Mouse (Mus musculus) right cerebral cortex, postnatal 14 days (tissue): ENCODE data around the gene Rbmx.

ENCODE experiments used
- DNase-seq: peaks from one replicate; pipeline ENCODE4 v3.0.0; 2022

Gene Rbmx

DNA sequence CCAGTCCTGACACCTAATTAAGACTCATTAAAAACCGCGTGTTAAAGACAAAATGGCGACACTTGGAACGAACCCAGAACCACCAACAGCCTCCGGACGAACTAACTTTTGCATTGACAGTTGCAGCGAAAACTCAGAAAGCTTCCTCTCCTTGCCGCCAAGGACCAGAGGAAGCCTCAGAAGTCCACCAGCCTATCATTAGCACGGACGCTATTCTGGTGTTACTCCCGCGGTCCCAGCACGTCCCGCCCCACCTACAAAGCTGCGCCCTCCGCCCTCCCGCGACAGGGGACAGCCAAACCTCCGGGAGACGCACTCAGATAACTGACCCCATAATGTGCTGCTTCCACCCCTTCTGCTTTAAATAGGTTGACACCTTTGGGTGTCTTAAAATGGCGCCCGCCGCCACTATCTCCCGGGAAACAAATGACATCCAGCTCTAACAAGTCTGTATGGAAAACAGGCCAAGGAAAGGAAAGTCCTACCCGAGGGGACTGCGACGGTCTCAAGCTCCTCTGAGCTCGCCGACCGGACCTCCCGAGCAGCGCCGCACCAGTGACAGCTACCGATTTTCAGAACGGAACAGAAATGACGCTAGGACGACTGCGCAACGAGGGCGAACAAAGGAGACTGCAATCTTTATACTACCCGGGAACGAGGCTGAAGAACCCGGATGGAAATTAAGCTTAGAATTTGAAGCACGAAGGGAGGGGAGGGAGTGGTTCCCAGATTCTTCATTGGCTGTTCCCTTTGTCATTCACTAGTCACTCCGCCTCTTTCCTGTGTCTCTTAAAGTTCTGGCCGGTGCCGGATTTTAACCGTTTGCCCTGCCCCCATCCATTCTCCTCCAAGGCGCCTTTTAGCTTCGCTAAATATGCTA is at the start of gene Rbmx:
TSS of gene Rbmx (minus strand) at position 670 of the 880 bp plus-strand sequence.
- DNase-seq: peak; percentile 67

DNA sequence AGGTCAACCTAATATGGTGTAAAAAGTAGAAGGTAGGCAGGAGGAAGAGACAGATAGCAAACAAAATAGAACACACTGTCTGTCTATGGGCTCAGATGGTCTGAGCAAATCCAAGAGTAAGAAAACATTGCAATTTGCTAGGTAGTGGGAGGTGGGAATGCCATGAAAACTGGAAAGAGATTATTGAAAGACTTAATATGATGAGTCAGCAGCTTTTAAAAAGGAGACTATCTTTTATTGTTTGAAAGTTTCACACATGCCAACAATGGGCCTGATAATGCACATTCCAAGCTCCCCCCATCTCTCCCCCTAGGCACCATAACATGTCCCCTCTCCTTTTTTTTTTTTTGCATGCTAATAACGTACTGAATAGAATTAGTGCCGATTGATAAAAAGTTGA is 41.1 kb upstream of the Rbmx start:
- no peak for DNase-seq

DNA sequence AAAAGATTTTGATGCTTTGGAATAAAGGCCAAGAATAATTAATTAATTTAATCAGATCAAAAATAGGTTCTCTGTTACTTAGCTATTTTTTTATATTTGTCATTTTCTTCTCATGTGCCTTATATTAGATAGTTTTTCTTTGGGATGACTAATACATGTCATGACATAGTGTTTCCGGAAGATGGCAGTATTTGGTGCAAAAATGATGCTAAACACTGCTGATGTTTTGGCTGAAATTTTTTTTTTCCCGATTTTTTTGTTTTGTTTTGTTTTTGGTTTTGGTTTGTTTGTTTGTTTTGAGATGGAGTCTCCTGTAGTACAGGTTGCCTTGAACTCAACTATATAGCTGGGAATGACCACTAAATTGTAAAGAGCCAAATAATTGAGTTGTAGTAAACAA is 38.8 kb upstream of the Rbmx start:
- no peak for DNase-seq

DNA sequence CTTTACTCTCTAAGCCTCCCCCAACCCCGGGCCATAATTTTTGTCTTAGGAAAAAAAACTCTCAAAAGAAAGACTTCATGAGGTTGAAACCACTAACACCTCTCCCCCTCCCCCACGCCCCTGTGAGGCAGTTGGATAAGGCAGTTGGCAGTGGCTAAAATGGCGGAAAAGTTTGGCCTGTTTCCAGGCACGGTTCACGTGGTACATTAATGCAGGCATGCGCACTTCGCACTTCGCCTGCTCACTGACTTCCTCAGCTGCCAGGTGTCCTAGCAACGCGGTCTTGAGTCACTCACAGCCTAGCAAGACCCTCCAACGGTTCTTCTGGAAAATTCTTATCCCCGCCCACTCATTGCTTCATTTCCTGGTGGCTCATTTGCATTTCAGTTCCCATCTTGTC is 15.9 kb upstream of the Rbmx start, which contains the start of gene Gm364:
TSS of gene Gm364 (plus strand) at position 386 of the 400 bp plus-strand sequence.
- DNase-seq: peak; percentile 8

DNA sequence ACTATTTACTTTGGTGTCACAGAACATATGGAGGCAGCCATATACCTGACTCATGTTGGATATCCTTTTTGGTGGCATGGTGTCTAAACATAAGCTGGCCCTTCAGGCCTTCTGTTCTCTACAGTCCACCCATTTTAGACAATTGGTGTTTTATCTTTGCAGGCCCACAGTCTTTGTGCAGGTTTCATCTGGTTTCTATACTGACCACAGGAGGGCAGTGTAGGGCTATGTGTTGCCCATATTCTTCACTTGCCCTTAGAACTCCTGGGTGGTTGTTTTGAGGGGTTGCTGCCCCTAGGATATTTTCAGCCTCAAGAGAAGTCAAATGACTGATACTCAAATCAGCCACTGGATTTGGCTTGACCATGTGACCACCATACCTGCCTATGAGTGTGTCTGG is 10.8 kb upstream of the Rbmx start:
- DNase-seq: no peak

DNA sequence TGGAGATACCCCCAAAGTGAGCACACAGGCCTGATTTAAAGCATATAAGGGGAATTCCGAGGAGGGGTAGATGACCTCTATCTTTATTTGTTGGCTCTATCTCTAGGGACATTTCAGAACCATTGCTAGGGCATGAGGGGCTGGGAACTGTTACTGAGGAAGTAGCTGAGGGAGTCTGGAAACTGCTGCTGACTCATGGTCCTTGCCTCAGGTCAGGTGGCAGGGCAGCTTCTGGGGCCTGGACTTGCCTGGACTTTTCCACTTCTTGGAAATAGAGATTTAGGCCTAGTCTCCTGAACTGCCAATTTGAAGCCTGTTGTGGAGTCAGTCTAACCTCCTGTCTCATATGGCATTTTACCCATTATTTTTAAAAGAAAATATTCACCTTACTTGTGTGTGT is 8.6 kb upstream of the Rbmx start:
- no peak for DNase-seq

DNA sequence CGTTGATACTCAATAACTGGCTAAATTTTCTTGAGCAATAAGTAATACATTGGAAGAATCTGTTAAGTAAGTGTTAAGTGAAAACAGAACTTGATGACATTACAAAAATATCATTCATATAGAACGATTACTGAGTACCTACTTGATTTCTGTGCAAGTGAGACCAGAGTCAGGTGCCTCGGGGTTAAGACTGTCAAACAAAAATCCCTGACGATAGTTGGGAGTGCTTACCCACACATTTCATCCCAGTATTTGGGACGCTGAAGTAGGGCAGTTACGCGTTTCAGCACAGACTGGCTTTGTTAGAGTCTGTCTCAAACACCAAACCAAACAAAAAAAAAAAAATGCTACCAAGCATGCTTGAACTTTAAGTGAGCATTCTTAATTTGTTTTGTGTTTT is 576 bp upstream of the Rbmx start:
- DNase-seq: no peak

DNA sequence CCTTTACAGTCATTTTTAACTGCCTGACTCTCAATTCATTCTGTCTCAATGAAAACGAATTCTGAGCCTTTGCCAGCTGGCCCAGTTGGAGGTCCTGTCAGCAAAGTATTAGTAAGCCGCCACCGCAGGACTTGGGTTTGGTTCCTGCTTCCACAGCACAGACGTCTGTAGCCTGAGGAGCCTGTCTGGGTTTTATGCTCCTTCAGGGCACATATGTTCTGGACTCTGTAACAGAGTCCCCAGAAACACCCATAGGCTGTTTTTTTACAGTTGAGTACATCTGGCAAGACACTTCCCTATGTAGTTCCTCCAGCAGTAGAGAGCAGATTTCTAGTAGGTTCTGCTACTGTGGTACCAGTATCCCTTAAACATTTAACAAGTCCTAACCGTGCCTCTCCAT is 11.9 kb downstream of the Rbmx start:
- DNase-seq: no peak

DNA sequence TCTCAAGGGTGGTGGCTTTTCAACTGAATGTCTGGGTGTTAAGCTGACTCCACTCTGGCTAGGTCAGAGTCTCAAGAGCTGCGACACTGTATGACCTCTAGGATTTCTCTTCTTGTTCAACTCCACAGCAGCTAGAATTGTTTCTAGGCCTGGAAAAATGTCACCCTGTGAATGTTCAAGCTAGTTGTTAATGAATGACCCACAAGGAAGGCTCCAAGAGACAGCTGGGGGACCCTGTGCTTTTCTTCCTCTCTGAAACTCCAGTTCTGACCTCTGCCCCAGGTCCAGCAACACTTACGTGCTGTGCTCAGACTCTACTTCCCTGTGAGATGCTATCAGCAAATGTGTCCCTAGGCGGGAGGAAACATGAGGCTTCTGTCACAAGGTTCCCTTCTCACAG is 14.3 kb downstream of the Rbmx start:
- no peak for DNase-seq

DNA sequence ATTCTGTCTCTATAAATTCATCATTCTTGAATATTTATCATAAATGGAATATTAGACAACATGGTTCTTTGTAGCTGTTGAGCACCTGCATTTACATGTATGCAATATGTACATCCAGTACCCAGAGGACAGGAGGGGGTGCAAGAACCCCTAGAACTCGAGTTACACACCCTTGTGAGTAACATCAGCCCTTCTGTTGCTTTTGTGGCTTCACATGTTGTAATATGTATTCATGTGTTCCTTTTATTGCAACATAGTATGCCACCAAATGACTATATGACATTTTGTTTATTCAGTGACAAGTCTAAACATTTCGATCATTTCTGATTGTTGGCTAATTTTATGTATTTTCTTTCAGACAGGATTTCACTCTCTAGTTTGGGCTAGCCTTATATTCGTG is 15.7 kb downstream of the Rbmx start:
- DNase-seq: no peak

DNA sequence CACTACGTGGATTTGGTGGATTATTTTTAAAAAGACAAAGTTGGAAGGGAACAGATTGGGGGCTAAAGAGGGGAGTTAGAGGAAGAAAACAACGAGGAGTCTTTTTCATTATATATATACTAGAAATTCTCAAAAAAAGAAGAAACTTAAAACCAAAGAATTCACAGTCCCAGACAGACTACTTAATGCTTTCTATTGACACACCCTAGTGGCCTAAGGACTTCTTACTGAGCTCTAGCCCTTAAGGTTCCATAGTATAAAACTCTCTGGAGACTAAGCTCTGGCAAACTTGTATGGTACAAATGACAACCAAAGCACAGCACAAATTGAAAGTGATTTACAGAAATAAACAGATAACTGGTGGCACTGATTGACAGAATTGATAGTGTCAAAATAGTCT is 18.8 kb downstream of the Rbmx start:
- DNase-seq: no peak

DNA sequence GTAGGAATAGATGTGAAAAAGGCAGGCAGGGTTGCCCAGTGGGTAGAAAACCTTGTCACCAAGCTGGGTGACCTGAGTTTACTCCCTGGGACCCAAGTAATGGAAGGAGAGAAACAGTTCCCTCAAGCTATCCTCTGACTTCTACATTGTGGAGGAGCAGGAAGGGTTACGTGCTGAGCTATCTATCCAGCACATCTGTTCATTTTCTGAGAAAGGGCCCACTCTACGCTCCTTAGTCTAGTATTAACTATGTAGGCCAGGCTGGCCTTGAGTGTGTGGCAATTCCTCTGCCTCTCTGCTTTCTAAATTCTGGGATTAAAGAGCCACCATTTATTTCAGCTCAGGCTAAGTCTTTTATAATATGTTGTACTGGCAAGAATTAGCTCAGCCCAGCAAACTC is 19.3 kb downstream of the Rbmx start:
- DNase-seq: no peak

DNA sequence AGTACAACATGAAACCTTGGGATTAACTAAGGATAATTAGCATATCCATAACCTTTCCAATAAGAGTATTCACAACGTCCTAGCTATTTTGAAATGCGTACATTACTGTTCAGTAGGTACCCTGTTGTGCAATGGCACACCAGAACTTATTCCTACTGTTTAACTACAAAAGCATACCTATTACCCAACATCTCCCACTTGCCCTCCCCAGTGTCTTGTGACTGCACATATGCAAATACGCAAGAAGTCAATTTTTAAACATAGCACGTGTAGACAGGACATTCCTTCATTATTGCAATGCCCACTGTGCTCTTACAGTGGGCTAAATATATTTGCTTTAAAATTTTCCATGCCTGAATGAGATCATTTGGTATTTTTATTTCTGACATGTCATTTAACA is 19.9 kb downstream of the Rbmx start:
- no peak for DNase-seq

DNA sequence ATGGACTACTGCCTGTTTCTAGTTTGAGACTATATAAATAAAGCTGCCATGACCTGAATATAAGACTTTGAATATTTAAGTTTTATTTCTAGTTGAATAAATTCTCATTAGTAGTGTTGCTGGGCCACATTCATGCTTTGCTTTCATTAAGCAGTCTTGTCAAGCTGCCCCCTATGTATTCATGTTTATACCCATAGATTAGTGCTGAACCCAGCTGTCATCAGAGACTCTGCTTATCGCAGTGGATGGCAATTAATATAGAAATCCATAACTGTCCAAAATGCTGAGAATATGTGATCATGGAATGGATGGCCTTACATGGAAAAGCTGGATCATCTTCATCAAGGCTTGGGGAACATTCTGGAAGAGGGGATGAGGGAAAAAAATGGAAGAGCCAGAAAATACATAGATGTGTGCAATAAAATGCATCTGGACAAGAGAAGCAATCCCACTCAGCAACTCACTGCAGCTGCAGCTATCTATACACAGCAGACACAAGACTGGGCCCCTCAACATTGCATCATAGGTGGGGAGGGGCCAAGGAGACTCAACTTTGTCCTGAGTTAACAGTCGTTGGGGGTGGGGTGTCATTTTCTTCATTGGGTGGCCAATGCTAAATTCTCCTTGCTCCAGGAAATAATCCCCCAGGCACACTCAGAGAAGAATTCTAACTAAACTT is 27.8 kb downstream of the Rbmx start:
- DNase-seq: no peak

DNA sequence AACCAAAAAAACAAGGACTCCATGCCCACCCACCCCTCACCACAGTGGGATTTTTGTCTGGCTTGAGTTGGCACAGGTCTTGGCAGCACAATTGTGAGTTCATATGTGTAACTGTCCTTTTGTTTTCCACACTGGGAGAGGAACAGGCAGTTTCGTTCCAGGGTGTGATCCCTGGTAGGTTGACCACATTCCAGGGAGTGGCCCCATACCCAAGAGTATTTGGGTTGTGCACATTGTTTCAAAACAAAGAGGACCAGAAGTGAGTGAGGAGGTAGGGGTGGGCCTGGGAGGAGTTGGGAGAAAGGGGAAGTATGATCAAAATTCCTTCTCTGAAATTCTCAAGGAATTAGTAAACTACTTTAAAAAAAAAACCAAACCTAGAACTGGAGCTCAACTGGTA is 33.5 kb downstream of the Rbmx start:
- no peak for DNase-seq

DNA sequence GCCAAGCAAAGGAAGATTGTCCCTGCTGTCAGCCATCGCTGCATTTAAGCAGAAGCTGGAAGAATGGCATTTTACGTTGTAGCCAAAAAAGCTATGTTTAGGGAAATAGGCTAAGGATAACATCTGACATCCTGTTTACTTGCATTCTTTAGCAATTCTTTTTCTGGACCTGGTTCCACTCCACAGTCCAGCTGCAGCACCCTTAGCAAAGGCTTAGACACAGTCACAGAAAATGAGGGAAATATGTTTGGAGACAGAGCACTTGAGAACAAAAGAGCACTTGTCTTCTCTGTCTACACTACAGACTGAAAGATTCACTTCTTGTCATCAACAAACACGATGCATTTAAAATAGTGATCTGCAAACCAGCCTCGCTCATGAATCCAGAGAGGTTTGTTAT is 53.6 kb downstream of the Rbmx start:
- no peak for DNase-seq

DNA sequence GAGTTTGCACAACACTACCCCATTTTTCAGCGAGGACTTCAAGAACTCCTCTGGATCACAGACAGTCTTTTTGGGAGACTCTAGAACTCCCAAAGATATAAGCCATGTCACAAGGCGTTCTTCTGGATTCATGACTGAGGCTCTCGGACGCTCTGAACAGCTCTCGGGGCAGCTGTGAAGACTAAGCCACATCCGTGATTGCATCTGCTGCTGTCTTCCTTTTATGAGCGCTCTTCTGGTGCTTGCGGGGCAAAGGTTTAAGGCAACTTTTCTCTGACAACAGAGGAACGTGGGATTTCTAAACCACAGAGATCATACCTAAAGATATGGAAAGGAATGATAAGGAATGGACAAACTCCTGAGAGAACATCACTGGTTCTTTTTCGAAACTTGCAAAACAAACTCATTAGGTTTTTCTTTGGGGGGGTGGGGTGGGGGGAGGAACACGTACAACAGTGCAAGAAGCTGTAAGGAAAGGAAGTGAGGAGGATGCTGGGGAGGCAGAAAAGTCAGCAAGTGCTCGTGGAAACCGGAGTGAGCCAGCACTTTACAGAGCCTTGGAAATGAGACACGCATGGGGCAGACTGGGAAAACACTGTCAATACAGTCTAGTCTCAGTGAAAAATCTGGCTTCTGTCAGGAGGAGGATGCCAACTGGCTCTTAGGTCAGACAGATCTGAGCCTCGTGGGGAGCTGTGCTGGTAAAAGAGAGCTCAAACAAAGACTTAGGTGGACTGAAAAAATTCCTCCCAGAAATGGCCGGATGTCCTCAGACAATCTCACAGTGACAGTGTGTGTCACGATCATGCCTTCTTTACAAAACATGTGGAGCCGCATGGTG is 54.2 kb downstream of the Rbmx start, which contains the start of gene Arhgef6:
TSS of gene Arhgef6 (minus strand) at position 359 of the 841 bp plus-strand sequence.
- DNase-seq: no peak

DNA sequence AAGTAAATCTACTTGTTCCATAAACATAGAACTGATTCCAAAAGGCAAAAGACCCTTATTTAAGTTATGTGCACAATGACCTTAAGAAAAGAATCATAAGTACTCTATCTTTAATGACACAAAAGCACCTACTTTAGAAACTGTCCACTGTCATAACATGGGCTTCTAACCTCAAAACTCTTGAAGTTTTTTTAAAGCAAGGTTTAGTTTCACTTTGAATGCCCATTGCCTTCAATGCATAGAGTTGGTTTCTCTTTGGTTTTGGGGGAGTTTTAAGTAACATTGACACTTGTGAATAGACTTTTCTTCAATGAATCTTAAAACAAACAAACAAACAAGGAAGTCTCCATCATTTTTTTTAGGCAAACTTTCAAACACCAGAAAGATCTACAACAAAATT is 55.3 kb downstream of the Rbmx start:
- DNase-seq: no peak

DNA sequence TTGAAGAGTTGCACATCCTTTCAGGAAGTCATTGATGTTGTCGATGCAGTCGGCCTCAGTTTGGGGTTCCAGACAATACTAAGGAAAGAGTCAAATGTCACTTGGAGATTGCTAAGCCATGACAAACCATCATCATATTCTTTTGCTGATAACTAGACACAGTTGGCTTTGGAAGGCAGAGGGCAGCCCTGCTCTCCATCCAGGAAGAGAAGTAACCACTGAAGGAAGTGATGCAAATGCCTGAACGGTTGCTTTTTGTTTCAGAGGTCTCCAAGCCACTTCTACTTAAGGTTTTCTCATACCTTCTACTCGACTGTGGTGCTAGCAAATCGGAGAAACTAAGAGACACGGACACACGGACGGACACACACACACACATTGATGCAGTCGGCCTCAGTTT is 55.9 kb downstream of the Rbmx start:
- DNase-seq: no peak

DNA sequence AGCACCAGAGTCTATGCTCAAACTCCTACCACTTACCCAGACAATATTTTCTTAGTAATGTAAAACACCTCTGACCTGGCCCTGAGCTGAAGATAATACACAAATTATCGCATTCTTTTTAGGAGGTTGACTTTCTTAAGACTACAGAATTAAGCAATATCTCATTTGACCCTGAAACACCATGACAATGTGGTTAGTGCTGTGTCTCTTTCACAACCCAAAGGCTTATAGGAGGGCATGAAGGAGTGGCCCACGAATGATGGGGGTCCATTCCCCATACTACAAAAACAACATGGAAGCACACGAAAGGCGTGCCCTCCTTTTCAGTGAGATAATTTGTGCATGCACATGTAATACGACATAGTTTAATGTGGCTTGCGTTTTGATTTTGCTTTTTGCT is 57.5 kb downstream of the Rbmx start:
- no peak for DNase-seq
